In genomic region chr12:33365133-33365532, GRCm38 (mm10) we compare ENCODE assay signal across 26 mouse cellular contexts. TPM values are rescaled to one million over a fixed set of nuclear protein-coding genes. Genes with fewer than 3 reads are reported as not detected.
A peak's percentile ranks its signal among the peaks of the same experiment; 100 is the strongest.
DNase-seq lines count a peak whose midpoint lies in the region; ATAC-seq and TF ChIP-seq lines count a peak whose summit lies in the region.
"Had no signal": no experiment of that assay in that cellular context is flagged by ENCODE, and none has a peak within 500 bp of the region (broad histone marks: within the 10 kb centered on the region; RNA-seq: fewer than 3 reads in every experiment).

No protein-coding gene starts in this region.

- WGBS in hindbrain, postnatal 0 days: 66% methylated on average over 8 of the region's 8 CpGs
- 73% methylated on average over 8 of the region's 8 CpGs for WGBS in hindbrain, embryonic 16.5 days
- WGBS in midbrain, embryonic 11.5 days: 88% methylated on average over 8 of the region's 8 CpGs
- WGBS in midbrain, embryonic 16.5 days: 79% methylated on average over 8 of the region's 8 CpGs

- no peaks in the 10 kb centered on the region; the same call in 1 of the 2 replicates for H3K4me1 ChIP-seq in hindbrain, postnatal 0 days (ENCODE audit: insufficient read depth, low read length)
- H3K4me1 ChIP-seq in hindbrain, embryonic 16.5 days (ENCODE audit: control insufficient read depth, insufficient read depth, low read depth, low read length): peaks cover 7% of the 10 kb centered on the region
- H3K4me1 ChIP-seq in midbrain, embryonic 11.5 days (ENCODE audit: control insufficient read depth, insufficient read depth, low read length): no peaks in the 10 kb centered on the region
- H3K4me1 ChIP-seq in midbrain, embryonic 16.5 days (ENCODE audit: control insufficient read depth, insufficient read depth, low read length): no peaks in the 10 kb centered on the region; the same call in 1 of the 2 replicates

- intact Hi-C loops in gastrocnemius, adult 2 months (cut with DNase I): no loop called here
- intact Hi-C loops in gastrocnemius, postnatal 36 days (cut with DNase I): no loop called here

- H3K36me3 ChIP-seq in hindbrain, postnatal 0 days (ENCODE audit: insufficient read depth, low read length): no peaks in the 10 kb centered on the region
- H3K36me3 ChIP-seq in hindbrain, embryonic 16.5 days (ENCODE audit: control insufficient read depth, insufficient read depth, low read length): peaks cover 2% of the 10 kb centered on the region; the same call in 1 of the 2 replicates
- no peaks in the 10 kb centered on the region for H3K36me3 ChIP-seq in midbrain, embryonic 11.5 days (ENCODE audit: control insufficient read depth, insufficient read depth, low read length)
- peaks cover 8% of the 10 kb centered on the region for H3K36me3 ChIP-seq in midbrain, embryonic 16.5 days (ENCODE audit: control insufficient read depth, insufficient read depth, low read length)

- ATAC-seq in hindbrain, postnatal 0 days: 0 out of 2 replicates have a peak, but pooled peaks have one; percentile 21
- ATAC-seq in hindbrain, embryonic 16.5 days: no peak
- no peak for ATAC-seq in midbrain, embryonic 11.5 days (ENCODE audit: low FRiP score)
- no peak for ATAC-seq in midbrain, embryonic 16.5 days
- ATAC-seq: activated CD4-positive, CD25-positive, alpha-beta regulatory T cell, adult 4 months; CD4-positive, CD25-positive, alpha-beta regulatory T cell, adult 4 months; Patski had no signal

- peak overlapping the region; percentile 89 for H3K27ac ChIP-seq in gastrocnemius, adult 2 months
- no peak overlapping the region for H3K27ac ChIP-seq in hindbrain, postnatal 0 days
- H3K27ac ChIP-seq in hindbrain, embryonic 16.5 days (ENCODE audit: low read depth, low read length): no peak overlapping the region
- H3K27ac ChIP-seq in midbrain, embryonic 11.5 days (ENCODE audit: low read depth, low read length): no peak overlapping the region
- no peak overlapping the region for H3K27ac ChIP-seq in midbrain, embryonic 16.5 days (ENCODE audit: low read length)

- DNase-seq in gastrocnemius, adult 2 months: no peak
- DNase-seq in gastrocnemius, postnatal 36 days: no peak
- no peak for DNase-seq in hindbrain, postnatal 0 days (ENCODE audit: low spot score)
- peak; percentile 56 for DNase-seq in midbrain, embryonic 11.5 days (ENCODE audit: low spot score, missing footprints)
- peak; percentile 58 for DNase-seq in testis, postnatal 14 days (ENCODE audit: low spot score)
- DNase-seq in testis, postnatal 10 days (ENCODE audit: low spot score): no peak
- DNase-seq: adrenal gland, adult 2 months; adrenal gland, adult 8-10 months; adrenal gland, postnatal 10 days; adrenal gland, postnatal 14 days; adrenal gland, postnatal 25 days; adrenal gland, postnatal 36 days; B cell, adult 2 months; cerebellum, adult 11 months; cerebellum, adult 11-12 months had no signal

- H3K4me2 ChIP-seq in hindbrain, postnatal 0 days (ENCODE audit: low read depth, low read length): no peak overlapping the region
- no peak overlapping the region for H3K4me2 ChIP-seq in hindbrain, embryonic 16.5 days (ENCODE audit: low read length)
- no peak overlapping the region for H3K4me2 ChIP-seq in midbrain, embryonic 11.5 days
- no peak overlapping the region for H3K4me2 ChIP-seq in midbrain, embryonic 16.5 days (ENCODE audit: low read length)

- no peaks in the 10 kb centered on the region for H3K9me3 ChIP-seq in hindbrain, postnatal 0 days (ENCODE audit: low read length)
- H3K9me3 ChIP-seq in hindbrain, embryonic 16.5 days (ENCODE audit: control insufficient read depth, low read length): no peaks in the 10 kb centered on the region
- no peaks in the 10 kb centered on the region for H3K9me3 ChIP-seq in midbrain, embryonic 11.5 days (ENCODE audit: control insufficient read depth, low read length)
- H3K9me3 ChIP-seq in midbrain, embryonic 16.5 days (replicated peaks; ENCODE audit: control insufficient read depth, low read length, poor library complexity, severe bottlenecking): no peaks in the 10 kb centered on the region
- H3K9me3 ChIP-seq: G1E had no signal

- H3K27me3 ChIP-seq in hindbrain, postnatal 0 days (ENCODE audit: insufficient read depth, low read length): no peaks in the 10 kb centered on the region
- H3K27me3 ChIP-seq in hindbrain, embryonic 16.5 days (replicated peaks; ENCODE audit: control insufficient read depth, insufficient read depth, low read length): no peaks in the 10 kb centered on the region
- H3K27me3 ChIP-seq in midbrain, embryonic 11.5 days (ENCODE audit: control insufficient read depth, insufficient read depth, low read length): no peaks in the 10 kb centered on the region
- H3K27me3 ChIP-seq in midbrain, embryonic 16.5 days (ENCODE audit: control insufficient read depth, insufficient read depth, low read depth, low read length): no peaks in the 10 kb centered on the region
- H3K27me3 ChIP-seq: CH12.LX, Patski had no signal

- TF ChIP-seq CTCF in gastrocnemius, adult 2 months (IDR thresholded peaks at IDR 0.05): no peak
- no peak for TF ChIP-seq CTCF in hindbrain, postnatal 0 days (IDR thresholded peaks at IDR 0.05; ENCODE audit: low read depth)

- H3K4me3 ChIP-seq in gastrocnemius, adult 2 months: no peak overlapping the region
- no peak overlapping the region for H3K4me3 ChIP-seq in hindbrain, postnatal 0 days (ENCODE audit: low read length)
- no peak overlapping the region for H3K4me3 ChIP-seq in hindbrain, embryonic 16.5 days (ENCODE audit: low read length)
- no peak overlapping the region for H3K4me3 ChIP-seq in midbrain, embryonic 11.5 days (ENCODE audit: low read depth, low read length)
- H3K4me3 ChIP-seq in midbrain, embryonic 16.5 days (ENCODE audit: low read depth, low read length): no peak overlapping the region

- H3K9ac ChIP-seq in hindbrain, postnatal 0 days (replicated peaks; ENCODE audit: low read length): no peak overlapping the region
- no peak overlapping the region for H3K9ac ChIP-seq in hindbrain, embryonic 16.5 days (ENCODE audit: low read depth, low read length)
- no peak overlapping the region for H3K9ac ChIP-seq in midbrain, embryonic 11.5 days (ENCODE audit: low read length)
- no peak overlapping the region for H3K9ac ChIP-seq in midbrain, embryonic 16.5 days (ENCODE audit: low read depth, low read length)

RNA-seq across cellular contexts. Expression of gene Efcab10, which starts 29.5 kb away (rescaled TPM):
- total RNA-seq in gastrocnemius, adult 2 months (2021): not detected
- total RNA-seq in gastrocnemius, postnatal 36 days (2021): not detected
- total RNA-seq in hindbrain, postnatal 0 days (2014; rRNA removed): not detected in 2 replicates
- 7.5 and 8.8 TPM in 2 replicates for polyA plus RNA-seq in hindbrain, postnatal 0 days (2015; fragmentation: Nextera tagmentation; extraction: Ambion mirVana)
- polyA plus RNA-seq in hindbrain, embryonic 16.5 days (2015; fragmentation: Nextera tagmentation; extraction: Ambion mirVana): 4.3 and 6.2 TPM in 2 replicates
- 0.36 and 1.0 TPM in 2 replicates for polyA plus RNA-seq in midbrain, embryonic 11.5 days (2014; fragmentation: Nextera tagmentation; extraction: Ambion mirVana)
- 2.7 and 3.0 TPM in 2 replicates for polyA plus RNA-seq in midbrain, embryonic 16.5 days (2015; fragmentation: Nextera tagmentation; extraction: Ambion mirVana)
- total RNA-seq: adrenal gland, postnatal 14 days; adrenal gland, postnatal 4 days; CH12.LX; ES-E14; G1E; MEL had no signal
- polyA plus RNA-seq: activated CD4-positive, CD25-positive, alpha-beta regulatory T cell, adult 4 months; adrenal gland, adult 2 months; C2C12; CD4-positive, CD25-positive, alpha-beta regulatory T cell, adult 4 months; G1E; Patski had no signal

Comparison
In these comparisons a context has a peak if more than half of its experiments do, and no peak if none do; other contexts are left out.
1. DNase-seq: peak in midbrain, embryonic 11.5 days (single experiment) and testis, postnatal 14 days (single experiment); none in gastrocnemius, adult 2 months (single experiment), gastrocnemius, postnatal 36 days (0 of 2), hindbrain, postnatal 0 days (single experiment) and testis, postnatal 10 days (single experiment).